Mouse (Mus musculus): ENCODE measurements around the gene Afg3l1. TPM values are rescaled to one million over a fixed set of nuclear protein-coding genes. Genes with fewer than 3 reads are reported as not detected.
"Not testable (repeated sequence)": the region's sequence is repeated elsewhere in the genome, so short reads cannot be mapped to it uniquely, and the experiment has no call there.

Afg3l1 gene
- polyA plus RNA-seq, 1 experiment, result 21.4 TPM

DNA sequence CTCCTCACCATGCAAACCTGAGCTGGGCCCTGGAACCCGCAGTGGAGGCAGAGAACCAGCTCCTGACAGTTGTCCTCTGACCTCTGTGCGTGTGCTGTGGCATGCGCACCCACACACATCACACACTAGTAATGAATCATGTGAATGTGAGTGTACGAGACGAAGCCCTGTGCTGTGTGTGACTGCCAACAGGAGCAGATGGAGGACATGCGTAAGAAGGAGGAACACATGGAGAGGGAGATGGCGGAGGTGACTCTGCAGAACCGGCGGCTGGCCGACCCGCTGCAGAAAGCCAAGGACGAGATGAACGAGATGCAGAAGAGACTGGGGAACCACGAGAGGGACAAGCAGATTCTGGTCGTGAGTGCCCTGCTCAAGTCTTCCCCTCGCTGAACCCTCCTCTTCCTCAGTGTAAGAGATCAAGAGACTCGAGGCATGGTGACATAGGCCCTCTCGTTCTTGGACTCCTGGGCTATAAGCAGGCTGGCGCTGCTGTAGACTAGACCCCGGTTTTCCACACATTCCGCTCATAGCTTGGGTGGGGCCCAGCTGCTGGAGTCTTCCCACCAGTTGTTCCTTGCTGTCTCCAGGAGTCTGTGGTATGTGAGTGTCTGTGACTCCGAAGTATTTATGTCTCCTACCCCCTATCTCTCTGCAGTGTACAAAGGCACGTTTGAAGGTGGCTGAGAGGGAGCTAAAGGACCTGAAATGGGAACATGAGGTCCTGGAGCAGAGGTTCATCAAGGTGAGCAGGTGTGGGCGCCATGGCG is 50.2 kb downstream of the Afg3l1 start:
- DNase-seq, result no peak
- Histone ChIP-seq H3K4me1 (ENCODE audit: control insufficient read depth, insufficient read depth, low read length) (no peaks in the 10 kb centered on the region), H3K4me3 (replicated peaks; ENCODE audit: extremely low read depth, low read depth, low read length) (no peak overlapping the region)
- TF ChIP-seq POLR2A (IDR thresholded peaks at IDR 0.05; ENCODE audit: borderline replicate concordance, extremely low read depth, low read depth, low read length) (no peak), CTCF (IDR thresholded peaks at IDR 0.05; ENCODE audit: insufficient read depth, low read length) (no peak)
- 90% methylated on average over 25 of the region's 25 CpGs for WGBS

DNA sequence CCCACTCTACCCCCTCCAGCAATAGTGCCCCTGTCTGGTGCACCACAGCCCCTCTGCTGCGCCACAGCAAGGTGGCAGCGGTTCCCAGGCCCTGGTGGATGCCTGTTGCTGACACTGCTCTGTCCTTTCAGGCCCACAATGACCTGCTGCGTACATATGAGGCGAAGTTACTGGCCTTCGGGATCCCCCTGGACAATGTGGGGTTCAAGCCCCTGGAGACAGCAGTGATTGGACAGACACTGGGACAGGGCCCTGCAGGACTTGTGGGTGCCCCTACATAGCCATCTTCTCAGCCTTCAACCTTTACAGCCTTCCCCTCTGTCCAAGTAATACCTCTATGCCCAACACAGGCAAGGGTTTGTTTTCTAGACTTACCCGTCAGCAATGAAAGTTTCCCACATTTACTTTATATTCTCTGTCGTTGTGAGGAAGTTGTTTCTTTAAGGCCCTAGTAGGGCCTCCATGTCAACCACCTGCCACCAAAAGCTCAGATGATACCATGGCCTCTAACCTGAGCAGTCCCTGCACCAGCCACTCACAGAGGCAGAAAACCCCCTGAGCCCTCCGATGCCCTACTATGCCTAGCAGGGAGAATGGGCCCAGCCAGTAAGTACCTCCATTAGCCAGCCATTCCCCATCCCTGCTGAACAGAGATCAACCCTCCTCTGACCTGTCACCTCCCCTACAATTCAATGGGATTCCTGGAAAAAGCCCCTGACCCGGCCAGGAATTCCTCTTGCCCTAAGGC is 58.7 kb downstream of the Afg3l1 start:
- no peaks in the 10 kb centered on the region for H3K4me1 ChIP-seq (ENCODE audit: control insufficient read depth, insufficient read depth, low read length)
- H3K4me3 ChIP-seq (replicated peaks; ENCODE audit: extremely low read depth, low read depth, low read length), result no peak overlapping the region
- TF ChIP-seq CTCF (IDR thresholded peaks at IDR 0.05; ENCODE audit: insufficient read depth, low read length), result no peak
- no peak for TF ChIP-seq POLR2A (IDR thresholded peaks at IDR 0.05; ENCODE audit: borderline replicate concordance, extremely low read depth, low read depth, low read length)
- WGBS, result 94% methylated on average over 9 of the region's 9 CpGs
- no peak for DNase-seq

- 60% methylated on average over 8 of the region's 10 CpGs for WGBS
These were observed 59.3 kb downstream of the Afg3l1 start for GRCm38 (mm10) chr8:123536990-123537380.

GRCm38 (mm10) chr8:123537641-123538040 is 59.9 kb downstream of the Afg3l1 start:
- WGBS, result 82% methylated on average over 7 of the region's 14 CpGs
- not testable (repeated sequence) for H3K4me1 ChIP-seq (ENCODE audit: control insufficient read depth, insufficient read depth, low read length); H3K4me3 ChIP-seq (replicated peaks; ENCODE audit: extremely low read depth, low read depth, low read length)
- peak; percentile 40 for DNase-seq

More at GRCm38 (mm10) chr8:123536990-123537380, 59.3 kb downstream of the Afg3l1 start:
- TF ChIP-seq CTCF (IDR thresholded peaks at IDR 0.05; ENCODE audit: insufficient read depth, low read length) (no peak), POLR2A (IDR thresholded peaks at IDR 0.05; ENCODE audit: borderline replicate concordance, extremely low read depth, low read depth, low read length) (no peak)
- Histone ChIP-seq H3K4me1 (ENCODE audit: control insufficient read depth, insufficient read depth, low read length) (no peaks in the 10 kb centered on the region), H3K4me3 (replicated peaks; ENCODE audit: extremely low read depth, low read depth, low read length) (no peak overlapping the region)
- DNase-seq, result no peak

Other genes with a start within 250 kb of the Afg3l1 start
- 8.3 and 9.6 TPM in 2 replicates for gene Spata2l, start 241.7 kb upstream of the Afg3l1 start, polyA plus RNA-seq (2012; rRNA removed)
- gene Zfp276, start 223.7 kb upstream of the Afg3l1 start, polyA plus RNA-seq (2012; rRNA removed), result 34.1 and 37.8 TPM in 2 replicates
- gene Vps9d1, start 223.6 kb upstream of the Afg3l1 start, polyA plus RNA-seq (2012; rRNA removed), result 83.9 and 94.4 TPM in 2 replicates
- 17.8 and 21.8 TPM in 2 replicates for gene Fanca, start 159.3 kb upstream of the Afg3l1 start, polyA plus RNA-seq (2012; rRNA removed)
- gene Spire2, start 145.2 kb upstream of the Afg3l1 start, polyA plus RNA-seq (2012; rRNA removed), result 5.2 TPM in 2 replicates
- 150 and 188 TPM in 2 replicates for gene Tcf25, start 104.2 kb upstream of the Afg3l1 start, polyA plus RNA-seq (2012; rRNA removed)
- gene Mc1r, start 70.8 kb upstream of the Afg3l1 start, polyA plus RNA-seq (2012; rRNA removed), result not detected in 2 replicates
- gene Tubb3, start 66.5 kb upstream of the Afg3l1 start, polyA plus RNA-seq (2012; rRNA removed), result 1.2 and 1.4 TPM in 2 replicates
- 23.0 and 30.9 TPM in 2 replicates for gene Def8, start 54.4 kb upstream of the Afg3l1 start, polyA plus RNA-seq (2012; rRNA removed)
- 1.8 and 2.6 TPM in 2 replicates for gene Dbndd1, start 37.6 kb downstream of the Afg3l1 start, polyA plus RNA-seq (2012; rRNA removed)
- 9.2 and 14.0 TPM in 2 replicates for gene Gas8, start 40.9 kb downstream of the Afg3l1 start, polyA plus RNA-seq (2012; rRNA removed)
- gene Rhou, start 176.0 kb downstream of the Afg3l1 start, polyA plus RNA-seq (2012; rRNA removed), result 5.0 and 8.0 TPM in 2 replicates

All from lung, adult 2 months (tissue).